Mouse (Mus musculus): ENCODE data around the gene Sh3rf1. TPM values are rescaled to one million over a fixed set of nuclear protein-coding genes. Genes with fewer than 3 reads are reported as not detected.

Gene Sh3rf1
- 32.1 and 34.7 TPM in 2 replicates for polyA plus RNA-seq (2015; fragmentation: Nextera tagmentation; extraction: Ambion mirVana)

GRCm38 (mm10) chr8:61223729-61224379 is at the start of gene Sh3rf1:
Gene Sh3rf1, plus strand, starts transcription at chr8:61223872.
- peak within 1 kb of the TSS; percentile 82 for H3K4me3 ChIP-seq (ENCODE audit: low read depth, low read length)
- peak within 1 kb of the TSS; percentile 77 for H3K9ac ChIP-seq (ENCODE audit: low read depth, low read length)
- H3K36me3 ChIP-seq (ENCODE audit: control insufficient read depth, insufficient read depth, low read length) = no peaks in the 10 kb centered on the region
- H3K9me3 ChIP-seq (replicated peaks; ENCODE audit: control insufficient read depth, low read length, poor library complexity, severe bottlenecking) = no peaks in the 10 kb centered on the region
- peak within 1 kb of the TSS; percentile 82 for H3K4me2 ChIP-seq (ENCODE audit: low read length)
- ATAC-seq = peak; percentile 89
- 0% methylated on average over 64 of the region's 84 CpGs for WGBS
- peaks cover 27% of the 10 kb centered on the region for H3K4me1 ChIP-seq (ENCODE audit: control insufficient read depth, insufficient read depth, low read length)
- H3K27ac ChIP-seq (ENCODE audit: low read length) = peak within 1 kb of the TSS; percentile 84
- no peaks in the 10 kb centered on the region for H3K27me3 ChIP-seq (ENCODE audit: control insufficient read depth, insufficient read depth, low read depth, low read length)

DNA sequence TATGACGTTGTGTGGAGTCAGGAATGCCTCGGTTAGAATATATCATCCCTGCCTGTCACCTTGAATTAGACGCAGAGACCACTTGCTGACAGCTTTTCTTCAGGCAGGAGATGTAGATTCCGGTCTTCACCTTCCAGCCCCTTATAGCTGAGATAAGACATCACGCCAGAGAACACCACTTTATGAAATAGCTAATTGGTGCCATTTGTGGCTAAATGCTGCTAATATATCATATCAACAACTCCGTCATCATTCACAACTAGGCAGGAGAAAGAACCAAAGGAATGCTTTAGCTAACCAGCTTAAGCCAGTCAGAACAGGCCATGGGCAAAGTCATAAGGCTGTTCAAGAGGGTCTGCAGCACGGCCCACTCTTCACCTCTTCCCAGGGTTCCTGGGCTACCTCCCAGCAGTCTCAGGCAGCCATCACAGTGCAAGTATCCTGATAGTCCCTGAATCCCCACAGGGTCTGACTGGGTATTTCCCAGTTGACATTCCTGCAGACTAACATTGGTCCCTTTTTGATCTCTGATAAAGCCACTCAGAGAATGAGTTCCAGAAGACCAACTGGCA is 49.7 kb upstream of the Sh3rf1 start:
- H3K4me3 ChIP-seq (ENCODE audit: low read depth, low read length) = no peak overlapping the region
- no peak overlapping the region for H3K27ac ChIP-seq (ENCODE audit: low read length)
- H3K9me3 ChIP-seq (replicated peaks; ENCODE audit: control insufficient read depth, low read length, poor library complexity, severe bottlenecking) = no peaks in the 10 kb centered on the region
- WGBS = 59% methylated on average over 7 of the region's 7 CpGs
- H3K9ac ChIP-seq (ENCODE audit: low read depth, low read length) = no peak overlapping the region
- H3K27me3 ChIP-seq (ENCODE audit: control insufficient read depth, insufficient read depth, low read depth, low read length) = no peaks in the 10 kb centered on the region
- no peak overlapping the region for H3K4me2 ChIP-seq (ENCODE audit: low read length)
- H3K4me1 ChIP-seq (ENCODE audit: control insufficient read depth, insufficient read depth, low read length) = peaks cover 6% of the 10 kb centered on the region
- no peak; the same call in 1 of the 2 replicates for ATAC-seq
- H3K36me3 ChIP-seq (ENCODE audit: control insufficient read depth, insufficient read depth, low read length) = no peaks in the 10 kb centered on the region

DNA sequence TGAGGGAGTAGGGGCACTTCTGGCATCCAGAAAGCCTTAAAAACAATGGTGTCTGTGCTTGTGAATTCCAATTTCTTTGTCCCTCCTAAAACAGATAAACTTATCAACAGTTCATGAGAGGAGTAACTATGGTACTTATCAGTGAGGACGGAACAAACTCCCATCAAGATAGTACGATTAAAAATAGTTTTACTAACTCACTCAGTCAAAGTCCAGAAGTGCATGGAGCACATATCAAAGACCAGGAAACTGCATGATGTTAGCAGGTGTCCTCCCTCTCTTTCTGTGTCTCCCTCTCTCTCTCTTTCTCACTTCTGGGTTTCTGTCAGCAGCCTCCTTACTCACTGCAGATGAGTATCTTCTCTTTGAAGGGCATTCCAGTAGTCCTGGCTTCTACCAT is 47.8 kb upstream of the Sh3rf1 start:
- H3K9me3 ChIP-seq (replicated peaks; ENCODE audit: control insufficient read depth, low read length, poor library complexity, severe bottlenecking) = no peaks in the 10 kb centered on the region
- H3K36me3 ChIP-seq (ENCODE audit: control insufficient read depth, insufficient read depth, low read length) = no peaks in the 10 kb centered on the region
- WGBS = 93% methylated on average over 2 of the region's 2 CpGs
- peaks cover 6% of the 10 kb centered on the region for H3K4me1 ChIP-seq (ENCODE audit: control insufficient read depth, insufficient read depth, low read length)
- no peak overlapping the region for H3K9ac ChIP-seq (ENCODE audit: low read depth, low read length)
- H3K4me3 ChIP-seq (ENCODE audit: low read depth, low read length) = no peak overlapping the region
- no peak for ATAC-seq
- H3K27me3 ChIP-seq (ENCODE audit: control insufficient read depth, insufficient read depth, low read depth, low read length) = no peaks in the 10 kb centered on the region
- H3K4me2 ChIP-seq (ENCODE audit: low read length) = no peak overlapping the region
- H3K27ac ChIP-seq (ENCODE audit: low read length) = no peak overlapping the region

DNA sequence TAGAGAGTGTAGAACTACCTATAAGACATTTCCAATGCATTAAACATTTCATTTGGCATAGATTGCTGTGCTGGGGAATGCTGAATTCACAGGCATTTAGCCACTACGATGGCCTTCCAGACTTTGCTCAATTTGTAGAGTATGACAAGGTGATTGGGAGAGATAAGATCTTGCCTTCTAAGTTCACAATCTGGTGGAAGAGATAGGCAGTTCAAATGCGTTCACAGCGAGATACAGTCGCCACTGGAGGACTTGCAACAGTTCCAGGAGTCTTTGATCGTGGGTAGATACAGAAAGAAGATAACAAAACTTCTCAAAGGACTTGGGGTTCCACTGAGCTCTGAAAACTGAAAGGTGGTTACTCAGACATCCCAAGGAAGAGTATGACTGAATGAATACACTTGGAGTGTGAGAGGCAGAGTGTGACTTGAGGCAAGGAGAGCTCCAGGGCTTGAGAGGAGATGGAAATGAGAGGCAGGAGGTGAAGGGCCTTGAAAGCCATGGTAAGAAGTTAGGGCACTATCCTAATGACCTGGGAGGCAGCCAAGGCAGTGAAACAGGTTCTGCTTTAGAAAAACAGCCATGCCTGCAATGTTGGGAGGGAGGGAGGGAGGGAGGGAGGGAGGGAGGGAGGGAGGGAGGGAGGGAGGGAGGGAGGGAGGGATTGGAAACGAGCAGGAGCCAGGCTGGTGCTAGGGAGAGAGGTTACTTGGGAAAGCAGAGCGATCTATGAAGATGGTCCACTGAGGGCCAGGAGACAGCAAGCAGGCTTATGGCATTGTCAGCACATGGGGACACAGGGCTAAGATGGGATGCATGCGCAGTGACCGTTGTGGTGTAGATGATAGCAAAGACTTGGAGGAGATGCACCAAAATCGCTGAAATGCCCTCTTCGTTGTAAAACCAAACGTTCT is 45.7 kb upstream of the Sh3rf1 start:
- H3K4me1 ChIP-seq (ENCODE audit: control insufficient read depth, insufficient read depth, low read length) = peaks cover 6% of the 10 kb centered on the region
- no peaks in the 10 kb centered on the region for H3K36me3 ChIP-seq (ENCODE audit: control insufficient read depth, insufficient read depth, low read length)
- WGBS = 70% methylated on average over 12 of the region's 12 CpGs
- H3K4me2 ChIP-seq (ENCODE audit: low read length) = no peak overlapping the region
- no peak for ATAC-seq
- H3K4me3 ChIP-seq (ENCODE audit: low read depth, low read length) = no peak overlapping the region
- no peak overlapping the region for H3K9ac ChIP-seq (ENCODE audit: low read depth, low read length)
- no peaks in the 10 kb centered on the region for H3K27me3 ChIP-seq (ENCODE audit: control insufficient read depth, insufficient read depth, low read depth, low read length)
- no peak overlapping the region for H3K27ac ChIP-seq (ENCODE audit: low read length)
- no peaks in the 10 kb centered on the region for H3K9me3 ChIP-seq (replicated peaks; ENCODE audit: control insufficient read depth, low read length, poor library complexity, severe bottlenecking)

DNA sequence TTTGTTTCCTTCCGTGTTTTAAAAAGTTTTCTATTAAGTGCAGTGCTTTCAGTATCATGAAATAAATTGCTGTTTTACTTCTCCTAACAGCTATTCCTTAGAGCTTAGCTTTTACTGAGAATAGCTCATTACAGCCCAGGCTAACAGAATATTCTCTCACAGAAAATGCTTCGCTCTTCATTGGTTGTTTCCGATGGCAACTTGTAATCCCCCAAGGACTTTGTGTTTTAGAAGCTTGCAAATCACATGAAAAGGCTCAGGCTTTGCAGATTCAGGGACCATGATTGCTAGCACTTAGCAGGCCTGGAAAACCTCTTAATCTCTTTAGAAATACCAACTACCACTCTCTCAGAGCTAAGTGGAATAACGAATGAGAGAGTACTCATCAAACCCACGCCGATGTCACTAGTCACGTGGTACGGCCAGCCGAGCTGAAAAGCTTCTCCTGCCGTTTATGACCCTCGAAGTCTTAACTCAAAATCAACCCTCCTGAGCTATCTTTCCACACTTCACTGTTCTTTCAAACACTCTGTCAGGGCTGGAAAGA is 45.0 kb upstream of the Sh3rf1 start:
- Histone ChIP-seq H3K9me3 (replicated peaks; ENCODE audit: control insufficient read depth, low read length, poor library complexity, severe bottlenecking) (no peaks in the 10 kb centered on the region), H3K9ac (ENCODE audit: low read depth, low read length) (no peak overlapping the region), H3K4me3 (ENCODE audit: low read depth, low read length) (no peak overlapping the region), H3K4me2 (ENCODE audit: low read length) (peak overlapping the region; percentile 34), H3K4me1 (ENCODE audit: control insufficient read depth, insufficient read depth, low read length) (peaks cover 6% of the 10 kb centered on the region), H3K36me3 (ENCODE audit: control insufficient read depth, insufficient read depth, low read length) (no peaks in the 10 kb centered on the region), H3K27me3 (ENCODE audit: control insufficient read depth, insufficient read depth, low read depth, low read length) (no peaks in the 10 kb centered on the region), H3K27ac (ENCODE audit: low read length) (no peak overlapping the region)
- peak; percentile 78 for ATAC-seq
- WGBS = 21% methylated on average over 11 of the region's 11 CpGs

DNA sequence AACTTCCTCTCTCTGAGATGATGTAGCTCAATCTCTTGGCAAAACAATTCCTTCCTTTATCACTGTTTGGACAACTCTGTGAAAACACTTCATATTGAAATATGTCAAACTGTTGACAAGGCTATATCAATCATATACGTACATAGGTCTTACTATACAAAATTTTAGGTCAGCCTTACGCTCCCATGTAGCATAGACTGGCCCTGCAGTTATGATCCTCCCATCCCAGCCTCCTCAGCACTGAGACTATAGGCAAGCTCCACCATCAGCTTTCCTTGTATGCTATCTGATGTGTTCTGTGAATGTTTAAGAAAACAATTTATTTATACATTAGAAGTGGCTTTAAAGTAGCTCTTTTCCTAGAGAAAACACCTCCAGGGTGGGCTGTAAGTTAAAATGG is 42.1 kb upstream of the Sh3rf1 start:
- ATAC-seq = no peak
- peaks cover 6% of the 10 kb centered on the region for H3K4me1 ChIP-seq (ENCODE audit: control insufficient read depth, insufficient read depth, low read length)
- WGBS = 94% methylated on average over 2 of the region's 2 CpGs
- no peaks in the 10 kb centered on the region for H3K36me3 ChIP-seq (ENCODE audit: control insufficient read depth, insufficient read depth, low read length)
- H3K4me3 ChIP-seq (ENCODE audit: low read depth, low read length) = no peak overlapping the region
- no peaks in the 10 kb centered on the region for H3K9me3 ChIP-seq (replicated peaks; ENCODE audit: control insufficient read depth, low read length, poor library complexity, severe bottlenecking)
- H3K4me2 ChIP-seq (ENCODE audit: low read length) = no peak overlapping the region
- no peaks in the 10 kb centered on the region for H3K27me3 ChIP-seq (ENCODE audit: control insufficient read depth, insufficient read depth, low read depth, low read length)
- H3K27ac ChIP-seq (ENCODE audit: low read length) = no peak overlapping the region
- no peak overlapping the region for H3K9ac ChIP-seq (ENCODE audit: low read depth, low read length)

DNA sequence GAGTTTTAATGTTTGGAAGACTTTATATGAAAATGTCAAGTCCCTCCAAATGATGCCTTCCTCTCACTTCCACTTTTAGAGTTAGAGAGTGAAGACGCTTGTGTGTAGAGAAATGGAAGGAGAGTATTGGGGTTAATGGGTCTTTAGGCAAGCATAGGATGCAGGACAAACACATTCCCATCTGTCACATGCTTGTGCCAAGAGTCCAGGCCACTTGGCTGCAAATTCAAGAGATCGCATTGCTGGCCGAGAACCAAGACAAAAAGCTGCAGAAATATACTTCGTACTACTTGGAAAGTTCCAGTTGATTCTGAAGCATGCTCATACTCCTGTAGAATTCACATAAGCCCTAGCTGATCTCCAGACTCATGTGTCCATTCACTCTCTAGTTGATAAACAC is 41.7 kb upstream of the Sh3rf1 start:
- H3K27ac ChIP-seq (ENCODE audit: low read length) = no peak overlapping the region
- no peaks in the 10 kb centered on the region for H3K27me3 ChIP-seq (ENCODE audit: control insufficient read depth, insufficient read depth, low read depth, low read length)
- H3K4me2 ChIP-seq (ENCODE audit: low read length) = no peak overlapping the region
- WGBS = 96% methylated on average over 4 of the region's 4 CpGs
- peaks cover 6% of the 10 kb centered on the region for H3K4me1 ChIP-seq (ENCODE audit: control insufficient read depth, insufficient read depth, low read length)
- H3K9ac ChIP-seq (ENCODE audit: low read depth, low read length) = no peak overlapping the region
- ATAC-seq = no peak
- H3K36me3 ChIP-seq (ENCODE audit: control insufficient read depth, insufficient read depth, low read length) = no peaks in the 10 kb centered on the region
- no peaks in the 10 kb centered on the region for H3K9me3 ChIP-seq (replicated peaks; ENCODE audit: control insufficient read depth, low read length, poor library complexity, severe bottlenecking)
- H3K4me3 ChIP-seq (ENCODE audit: low read depth, low read length) = no peak overlapping the region

GRCm38 (mm10) chr8:61185274-61186198 is 38.1 kb upstream of the Sh3rf1 start:
- Histone ChIP-seq H3K9me3 (replicated peaks; ENCODE audit: control insufficient read depth, low read length, poor library complexity, severe bottlenecking) (no peaks in the 10 kb centered on the region), H3K36me3 (ENCODE audit: control insufficient read depth, insufficient read depth, low read length) (no peaks in the 10 kb centered on the region), H3K4me1 (ENCODE audit: control insufficient read depth, insufficient read depth, low read length) (no peaks in the 10 kb centered on the region), H3K4me2 (ENCODE audit: low read length) (no peak overlapping the region), H3K9ac (ENCODE audit: low read depth, low read length) (no peak overlapping the region), H3K4me3 (ENCODE audit: low read depth, low read length) (no peak overlapping the region), H3K27ac (ENCODE audit: low read length) (no peak overlapping the region), H3K27me3 (ENCODE audit: control insufficient read depth, insufficient read depth, low read depth, low read length) (no peaks in the 10 kb centered on the region)
- WGBS = 73% methylated on average over 5 of the region's 5 CpGs
- ATAC-seq = no peak

Data from midbrain, embryonic 16.5 days (tissue).